Mouse (Mus musculus): ENCODE measurements around the gene Rdh12. TPM values are rescaled to one million over a fixed set of nuclear protein-coding genes. Genes with fewer than 3 reads are reported as not detected.

Rdh12 gene
- total RNA-seq (2014; fragmentation: Nextera tagmentation) (not detected in 2 replicates), total RNA-seq (2017) (0.12 and 0.27 TPM in 2 replicates), polyA plus RNA-seq (2012) (not detected in 2 replicates)

DNA sequence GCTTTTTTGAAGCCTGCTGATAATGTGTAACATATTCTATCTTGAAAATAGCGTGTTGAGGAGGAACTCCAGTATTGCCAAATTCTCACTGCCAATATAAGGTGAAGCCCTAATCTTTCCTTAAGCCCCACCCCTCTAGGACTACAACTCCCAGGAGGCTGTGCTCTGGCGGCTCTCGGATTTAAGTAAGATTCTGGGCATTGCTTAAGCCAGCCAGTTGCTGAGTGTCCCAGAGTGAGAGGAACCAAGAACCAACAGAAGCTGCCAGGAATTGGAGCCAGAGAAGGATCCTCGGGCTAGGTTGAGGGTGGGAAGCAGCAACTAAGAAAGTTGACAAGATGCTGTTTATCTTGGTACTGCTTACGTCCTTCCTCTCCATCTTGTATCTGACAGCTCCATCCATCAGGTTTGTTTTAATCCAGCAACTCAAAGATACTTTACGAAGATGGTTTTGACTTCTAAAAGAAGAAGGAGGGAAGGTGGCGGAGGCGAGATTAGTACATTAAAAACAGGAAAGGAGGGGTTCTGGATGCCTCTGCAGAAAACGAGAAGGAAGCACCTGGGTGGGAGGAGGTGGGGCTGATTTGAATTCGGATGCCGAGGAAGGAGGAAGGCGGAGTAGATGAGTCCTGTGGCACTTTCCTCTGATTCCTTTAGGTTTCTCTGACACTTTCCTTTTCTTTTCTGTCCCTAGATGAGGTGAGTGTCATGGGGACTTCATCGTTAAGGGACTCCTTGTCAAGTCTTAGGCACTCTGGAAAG, at the start of gene Rdh12:
Gene Rdh12, plus strand, starts transcription at position 212 of the 762 bp plus-strand sequence.
- Histone ChIP-seq H3K9me3 (replicated peaks) (no peaks in the 10 kb centered on the region), H3K36me3 (replicated peaks) (no peaks in the 10 kb centered on the region), H3K4me1 (ENCODE audit: insufficient read depth, low read depth, low read length) (peaks cover 6% of the 10 kb centered on the region; the same call in 1 of the 2 replicates), H3K4me3 (ENCODE audit: low read depth, low read length) (no peak within 1 kb of the TSS), H3K27me3 (ENCODE audit: insufficient read depth, low read length) (peaks cover 46% of the 10 kb centered on the region)
- DNase-seq (ENCODE audit: low spot score) (no peak), ATAC-seq (ENCODE audit: extremely low read depth, insufficient number of reproducible peaks, low FRiP score, poor library complexity, severe bottlenecking) (no peak)
- TF ChIP-seq TAL1 (conservative IDR thresholded peaks at IDR 0.05; ENCODE audit: low read depth, low read length) (no peak), GATA2 (IDR thresholded peaks at IDR 0.05; ENCODE audit: borderline replicate concordance, low read depth, low read length) (no peak), CTCF (IDR thresholded peaks at IDR 0.05; ENCODE audit: low read depth, low read length) (no peak), POLR2AphosphoS5 (IDR thresholded peaks at IDR 0.05; ENCODE audit: insufficient replicate concordance, low read depth, low read length) (no peak)

GRCm38 (mm10) chr12:79162876-79163275, 45.8 kb upstream of the Rdh12 start:
- no peak for ATAC-seq (ENCODE audit: extremely low read depth, insufficient number of reproducible peaks, low FRiP score, poor library complexity, severe bottlenecking)
- peaks cover 94% of the 10 kb centered on the region for H3K36me3 ChIP-seq (replicated peaks)

DNA sequence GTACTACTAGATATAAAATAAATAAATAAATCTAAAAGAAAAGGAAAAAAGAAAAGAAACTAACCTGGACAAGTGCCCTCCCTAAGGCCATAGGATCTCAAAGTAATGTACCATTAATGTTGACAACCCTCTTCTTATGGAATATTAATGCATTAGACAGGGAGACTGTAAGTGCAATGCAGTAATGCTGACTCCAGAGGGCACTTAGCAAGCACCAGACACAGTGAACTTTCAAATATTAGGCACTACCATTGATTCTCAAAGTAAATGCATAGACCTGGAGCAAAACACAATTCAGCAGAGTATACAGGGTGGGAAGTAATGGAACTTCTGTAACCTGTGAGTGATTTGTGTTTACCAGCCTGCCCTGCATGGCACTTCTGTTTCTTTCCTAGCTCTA, 39.5 kb upstream of the Rdh12 start:
- Histone ChIP-seq H3K27me3 (ENCODE audit: insufficient read depth, low read length) (no peaks in the 10 kb centered on the region), H3K36me3 (replicated peaks) (peaks cover 60% of the 10 kb centered on the region), H3K9me3 (replicated peaks) (no peaks in the 10 kb centered on the region), H3K4me3 (ENCODE audit: low read depth, low read length) (no peak overlapping the region), H3K4me1 (ENCODE audit: insufficient read depth, low read depth, low read length) (peaks cover 40% of the 10 kb centered on the region)
- no peak for DNase-seq (ENCODE audit: low spot score)
- TF ChIP-seq TAL1 (conservative IDR thresholded peaks at IDR 0.05; ENCODE audit: low read depth, low read length) (no peak), GATA2 (IDR thresholded peaks at IDR 0.05; ENCODE audit: borderline replicate concordance, low read depth, low read length) (no peak), GATA1 (IDR thresholded peaks at IDR 0.05; ENCODE audit: borderline replicate concordance, low read length) (no peak), CTCF (IDR thresholded peaks at IDR 0.05; ENCODE audit: low read depth, low read length) (no peak), POLR2AphosphoS5 (IDR thresholded peaks at IDR 0.05; ENCODE audit: insufficient replicate concordance, low read depth, low read length) (no peak)
- ATAC-seq (ENCODE audit: extremely low read depth, insufficient number of reproducible peaks, low FRiP score, poor library complexity, severe bottlenecking) = no peak

More at GRCm38 (mm10) chr12:79162876-79163275, 45.8 kb upstream of the Rdh12 start:
- no peak overlapping the region for H3K4me3 ChIP-seq (ENCODE audit: low read depth, low read length)
- no peaks in the 10 kb centered on the region for H3K27me3 ChIP-seq (ENCODE audit: insufficient read depth, low read length)
- TF ChIP-seq GATA2 (IDR thresholded peaks at IDR 0.05; ENCODE audit: borderline replicate concordance, low read depth, low read length) = no peak
- TF ChIP-seq GATA1 (IDR thresholded peaks at IDR 0.05; ENCODE audit: borderline replicate concordance, low read length) = no peak
- TF ChIP-seq CTCF (IDR thresholded peaks at IDR 0.05; ENCODE audit: low read depth, low read length) = no peak
- TF ChIP-seq TAL1 (conservative IDR thresholded peaks at IDR 0.05; ENCODE audit: low read depth, low read length) = no peak
- TF ChIP-seq POLR2AphosphoS5 (IDR thresholded peaks at IDR 0.05; ENCODE audit: insufficient replicate concordance, low read depth, low read length) = no peak
- no peaks in the 10 kb centered on the region for H3K4me1 ChIP-seq (ENCODE audit: insufficient read depth, low read depth, low read length)
- no peaks in the 10 kb centered on the region for H3K9me3 ChIP-seq (replicated peaks)
- DNase-seq (ENCODE audit: low spot score) = no peak

GRCm38 (mm10) chr12:79170421-79170820, 38.3 kb upstream of the Rdh12 start:
- no peak overlapping the region for H3K4me3 ChIP-seq (ENCODE audit: low read depth, low read length)
- H3K36me3 ChIP-seq (replicated peaks) = peaks cover 60% of the 10 kb centered on the region
- TF ChIP-seq TAL1 (conservative IDR thresholded peaks at IDR 0.05; ENCODE audit: low read depth, low read length) (no peak), GATA1 (IDR thresholded peaks at IDR 0.05; ENCODE audit: borderline replicate concordance, low read length) (no peak), CTCF (IDR thresholded peaks at IDR 0.05; ENCODE audit: low read depth, low read length) (no peak), GATA2 (IDR thresholded peaks at IDR 0.05; ENCODE audit: borderline replicate concordance, low read depth, low read length) (no peak), POLR2AphosphoS5 (IDR thresholded peaks at IDR 0.05; ENCODE audit: insufficient replicate concordance, low read depth, low read length) (no peak)
- ATAC-seq (ENCODE audit: extremely low read depth, insufficient number of reproducible peaks, low FRiP score, poor library complexity, severe bottlenecking) (no peak), DNase-seq (ENCODE audit: low spot score) (no peak)
- H3K4me1 ChIP-seq (ENCODE audit: insufficient read depth, low read depth, low read length) = peaks cover 44% of the 10 kb centered on the region
- no peaks in the 10 kb centered on the region for H3K27me3 ChIP-seq (ENCODE audit: insufficient read depth, low read length)
- no peaks in the 10 kb centered on the region for H3K9me3 ChIP-seq (replicated peaks)

DNA sequence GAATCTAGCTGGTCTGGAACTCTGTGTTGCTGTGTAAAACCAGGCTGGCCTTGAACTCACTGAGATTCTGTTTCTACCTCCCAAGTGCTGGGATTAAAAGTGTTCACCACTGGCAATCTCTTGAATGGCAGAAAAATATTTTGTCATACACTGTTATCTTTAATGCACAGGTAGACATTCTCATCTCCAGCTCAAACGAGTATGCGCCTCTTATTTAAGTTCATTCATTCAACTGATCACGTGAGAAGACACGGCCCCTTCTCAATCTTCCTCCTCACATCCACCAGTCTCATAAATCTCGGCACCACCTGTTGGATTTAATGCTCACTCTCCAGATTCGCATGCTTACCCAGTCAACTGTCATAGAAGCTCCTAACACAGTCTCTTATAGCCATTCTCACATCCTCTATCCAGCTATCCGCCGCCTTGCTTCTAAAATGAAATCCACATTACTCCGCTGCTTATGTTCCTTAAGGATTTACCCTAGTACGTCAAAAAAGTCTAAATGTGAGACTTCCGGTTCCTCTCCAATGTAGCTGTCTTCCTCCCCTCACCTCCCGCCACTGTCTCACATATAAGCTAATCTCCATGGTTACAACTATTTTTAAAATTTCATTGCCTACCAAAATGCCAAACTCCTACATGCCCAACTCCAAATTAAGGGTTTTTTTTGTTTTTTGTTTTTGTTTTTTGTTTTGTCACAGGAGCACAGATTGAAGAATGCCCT, 37.3 kb upstream of the Rdh12 start:
- Histone ChIP-seq H3K4me1 (ENCODE audit: insufficient read depth, low read depth, low read length) (peaks cover 44% of the 10 kb centered on the region), H3K9me3 (replicated peaks) (no peaks in the 10 kb centered on the region), H3K27me3 (ENCODE audit: insufficient read depth, low read length) (no peaks in the 10 kb centered on the region), H3K36me3 (replicated peaks) (peaks cover 60% of the 10 kb centered on the region), H3K4me3 (ENCODE audit: low read depth, low read length) (peak overlapping the region; percentile 84)
- TF ChIP-seq TAL1 (conservative IDR thresholded peaks at IDR 0.05; ENCODE audit: low read depth, low read length) = no peak
- no peak for TF ChIP-seq CTCF (IDR thresholded peaks at IDR 0.05; ENCODE audit: low read depth, low read length)
- no peak for TF ChIP-seq GATA1 (IDR thresholded peaks at IDR 0.05; ENCODE audit: borderline replicate concordance, low read length)
- no peak for TF ChIP-seq GATA2 (IDR thresholded peaks at IDR 0.05; ENCODE audit: borderline replicate concordance, low read depth, low read length)
- no peak for TF ChIP-seq POLR2AphosphoS5 (IDR thresholded peaks at IDR 0.05; ENCODE audit: insufficient replicate concordance, low read depth, low read length)
- ATAC-seq (ENCODE audit: extremely low read depth, insufficient number of reproducible peaks, low FRiP score, poor library complexity, severe bottlenecking) (no peak), DNase-seq (ENCODE audit: low spot score) (no peak)

Data from G1E (cell line).